18 mouse cellular contexts compared by ENCODE assay signal in genomic region chr2:57297226-57297625, GRCm38 (mm10). TPM values are rescaled to one million over a fixed set of nuclear protein-coding genes. Genes with fewer than 3 reads are reported as not detected.
A peak's percentile ranks its signal among the peaks of the same experiment; 100 is the strongest.
DNase-seq lines count a peak whose midpoint lies in the region; TF ChIP-seq lines count a peak whose summit lies in the region.
"Had no signal": no experiment of that assay in that cellular context is flagged by ENCODE, and none has a peak within 500 bp of the region (broad histone marks: within the 10 kb centered on the region; RNA-seq: fewer than 3 reads in every experiment).

No protein-coding gene starts in this region.

- peak overlapping the region; percentile 51; the same call in 1 of the 2 replicates for H3K4me2 ChIP-seq in CH12.LX (ENCODE audit: insufficient read depth, low read depth, poor library complexity, severe bottlenecking)
- H3K4me2 ChIP-seq: forebrain, embryonic 15.5 days; hindbrain, embryonic 15.5 days had no signal

- peak; percentile 8 to 58 for DNase-seq in adrenal gland, adult (ENCODE audit: inconsistent age in 2 of 2, low spot score in 1 of 2)
- DNase-seq in adrenal gland, postnatal 4 days (ENCODE audit: low spot score in 2 of 2): no peak
- peak; percentile 27 to 31 for DNase-seq in heart, adult 18-20 months
- no peak for DNase-seq in heart, postnatal 4 days
- no peak for DNase-seq in CH12.LX (ENCODE audit: extremely low read depth)
- peak; percentile 57 for DNase-seq in adrenal gland, postnatal 14 days
- DNase-seq in lung, adult 18-20 months: no peak
- no peak for DNase-seq in right cerebral cortex, postnatal 4 days
- DNase-seq: B cell, adult 2 months; cerebellum, adult 2 months; cerebellum, postnatal 10 days; gastrocnemius, postnatal 36 days; kidney, adult 9 months had no signal

- no peaks in the 10 kb centered on the region for H3K36me3 ChIP-seq in CH12.LX (replicated peaks in 1 of 2; ENCODE audit: control insufficient read depth in 1 of 2, insufficient read depth in 1 of 2, low read length in 1 of 2)
- H3K36me3 ChIP-seq: embryonic facial prominence, embryonic 10.5 days; forebrain, embryonic 15.5 days; hindbrain, embryonic 15.5 days had no signal

- no peak for TF ChIP-seq CTCF in CH12.LX (conservative IDR thresholded peaks at IDR 0.05 in 1 of 2, IDR thresholded peaks at IDR 0.05 in 1 of 2; ENCODE audit: low read depth in 2 of 2, low read length in 2 of 2)

- no peak for TF ChIP-seq RAD21 in CH12.LX (IDR thresholded peaks at IDR 0.05; ENCODE audit: low read depth, low read length)

- H3K27me3 ChIP-seq in CH12.LX (replicated peaks): no peaks in the 10 kb centered on the region
- H3K27me3 ChIP-seq: forebrain, embryonic 15.5 days; hindbrain, embryonic 15.5 days had no signal

- H3K9me3 ChIP-seq in CH12.LX (replicated peaks; ENCODE audit: low read length): no peaks in the 10 kb centered on the region
- H3K9me3 ChIP-seq: embryonic facial prominence, embryonic 10.5 days; forebrain, embryonic 15.5 days; hindbrain, embryonic 15.5 days had no signal

- TF ChIP-seq EP300 in CH12.LX (IDR thresholded peaks at IDR 0.05; ENCODE audit: low read length): no peak

- H3K4me3 ChIP-seq in CH12.LX (replicated peaks in 1 of 3; ENCODE audit: low read depth in 2 of 3, low read length in 2 of 3, poor library complexity in 1 of 3): no peak overlapping the region
- H3K4me3 ChIP-seq: embryonic facial prominence, embryonic 10.5 days; forebrain, embryonic 15.5 days; heart, adult 2 months; hindbrain, embryonic 15.5 days had no signal

- H3K79me2 ChIP-seq in CH12.LX (replicated peaks; ENCODE audit: control insufficient read depth, extremely low read depth, insufficient read depth, poor library complexity, severe bottlenecking): no peaks in the 10 kb centered on the region

- no peak overlapping the region for H3K27ac ChIP-seq in CH12.LX (ENCODE audit: insufficient read depth, low read depth)
- H3K27ac ChIP-seq: embryonic facial prominence, embryonic 10.5 days; forebrain, embryonic 15.5 days; heart, adult 2 months; hindbrain, embryonic 15.5 days; kidney, postnatal 0 days had no signal

- peaks cover 17 to 28% of the 10 kb centered on the region in 2 experiments for H3K4me1 ChIP-seq in CH12.LX (ENCODE audit: control insufficient read depth in 1 of 2, insufficient read depth in 2 of 2)
- H3K4me1 ChIP-seq: forebrain, embryonic 15.5 days; hindbrain, embryonic 15.5 days had no signal

- dilution Hi-C loops in CH12.LX (cut with MboI; ENCODE audit: extremely low pct_ligation_motif_present, extremely low pct_unique_long_range_greater_than_20kb, low sequenced_read_pairs): no loop called here

- H3K9ac ChIP-seq in CH12.LX (ENCODE audit: insufficient read depth, low read depth): no peak overlapping the region
- H3K9ac ChIP-seq: forebrain, embryonic 15.5 days; hindbrain, embryonic 15.5 days had no signal

- TF ChIP-seq POLR2A in CH12.LX (IDR thresholded peaks at IDR 0.05; ENCODE audit: low read depth, low read length): no peak

- in situ Hi-C loops in CH12.LX (cut with MboI; ENCODE audit: low pct_ligation_motif_present, low pct_unique_long_range_greater_than_20kb, low sequenced_read_pairs): no loop called here

TF ChIP-seq in CH12.LX, 34 proteins besides CTCF, POLR2A, EP300 and RAD21:
- TF ChIP-seq HCFC1 (IDR thresholded peaks at IDR 0.05; ENCODE audit: low read depth, low read length): no peak

RNA-seq across cellular contexts. Expression of gene Gpd2, which starts 59.8 kb away (rescaled TPM):
- total RNA-seq in adrenal gland, postnatal 4 days (2021): 10 to 100 TPM; 25.1 to 32.7 TPM
- total RNA-seq in heart, adult 18-20 months (2021): 10 to 100 TPM; 15.5 to 32.6 TPM
- 10 to 100 TPM; 19.3 to 21.0 TPM for total RNA-seq in heart, postnatal 4 days (2021)
- 16.7 and 18.4 TPM in 2 replicates for total RNA-seq in CH12.LX (2012; rRNA removed)
- total RNA-seq in CH12.LX (2014; rRNA removed): 14.7 and 15.7 TPM in 2 replicates
- 20.4 and 20.6 TPM in 2 replicates for polyA plus RNA-seq in CH12.LX (2012; ENCODE audit: insufficient read length, low read depth)
- 220 and 223 TPM in 2 replicates for total RNA-seq in adrenal gland, postnatal 14 days (2021)

Comparison
In these comparisons a context has a peak if more than half of its experiments do, and no peak if none do; other contexts are left out.
1. DNase-seq: peak in adrenal gland, adult (2 of 2), heart, adult 18-20 months (2 of 2) and adrenal gland, postnatal 14 days (single experiment); none in adrenal gland, postnatal 4 days (0 of 2), heart, postnatal 4 days (single experiment), CH12.LX (single experiment), lung, adult 18-20 months (0 of 2) and right cerebral cortex, postnatal 4 days (single experiment).